Mouse (Mus musculus) macrophage (primary cell): ENCODE measurements around the gene Tmem88b. TPM values are rescaled to one million over a fixed set of nuclear protein-coding genes. Genes with fewer than 3 reads are reported as not detected.

Experiments
- H3K27ac ChIP-seq: fragments of 350-480 bp; formaldehyde crosslinking; 2 replicates; pipeline ENCODE4 v1.9.0; 2021
- H3K36me3 ChIP-seq: fragments of 350-480 bp; formaldehyde crosslinking; 2 replicates; pipeline ENCODE4 v1.9.0; 2021; ENCODE audit errors: inconsistent target
- H3K4me3 ChIP-seq: fragments of 350-480 bp; formaldehyde crosslinking; 2 replicates; pipeline ENCODE4 v1.9.0; 2021; ENCODE audit errors: inconsistent target
- H3K79me2 ChIP-seq: fragments of 350-480 bp; formaldehyde crosslinking; 2 replicates; pipeline ENCODE4 v1.9.0; 2021; ENCODE audit errors: inconsistent target
- WGBS: methylation state at CpG from one replicate; pipeline ENCODE4 v1.1.7; 2026; ENCODE audit warnings: inconsistent platforms; ENCODE audit not compliant: missing documents; 5-methylcytosine and 5-hydroxymethylcytosine counted together
- polyA plus RNA-seq: library from polyadenylated mRNA; stranded (reverse); fragments of 250-400 nt; gene quantifications from 3 replicates; pipeline ENCODE4 v1.2.4, GENCODE M21; 2018; ENCODE audit warnings: inconsistent platforms

Gene Tmem88b
- polyA plus RNA-seq, 1 experiment from 2014 or later: not detected

GRCm38 (mm10) chr4:155735788-155736187 lies 49.9 kb downstream of the Tmem88b start:
- H3K36me3 ChIP-seq: no peaks in the 10 kb centered on the region; the same call in 1 of the 2 replicates
- WGBS: 73% methylated on average over 5 of the region's 5 CpGs

GRCm38 (mm10) chr4:155734951-155735702 lies 50.5 kb downstream of the Tmem88b start:
- WGBS: 1% methylated on average over 52 of the region's 79 CpGs
- Histone ChIP-seq H3K79me2 (peaks cover 5% of the 10 kb centered on the region; the same call in 1 of the 2 replicates), H3K27ac (no peak overlapping the region), H3K36me3 (no peaks in the 10 kb centered on the region; the same call in 1 of the 2 replicates), H3K4me3 (peak overlapping the region; percentile 29)

More at GRCm38 (mm10) chr4:155735788-155736187, 49.9 kb downstream of the Tmem88b start:
- no peak overlapping the region for H3K27ac ChIP-seq
- peaks cover 5% of the 10 kb centered on the region; the same call in 1 of the 2 replicates for H3K79me2 ChIP-seq
- peak overlapping the region; percentile 29 for H3K4me3 ChIP-seq

- H3K27ac ChIP-seq: peak within 1 kb of the TSS; percentile 84
These were observed 51.2 kb downstream of the Tmem88b start, which contains the start of gene Tmem240 for GRCm38 (mm10) chr4:155734350-155734941. Gene Tmem240 (plus strand): TSS chr4:155734800.

GRCm38 (mm10) chr4:155733267-155733666 lies 52.4 kb downstream of the Tmem88b start:
- H3K27ac ChIP-seq: peak overlapping the region; percentile 84
- peak overlapping the region; percentile 48; the same call in 1 of the 2 replicates for H3K4me3 ChIP-seq
- H3K79me2 ChIP-seq: peaks cover 5% of the 10 kb centered on the region; the same call in 1 of the 2 replicates
- H3K36me3 ChIP-seq: no peaks in the 10 kb centered on the region; the same call in 1 of the 2 replicates
- 96% methylated on average over 7 of the region's 10 CpGs for WGBS

More at GRCm38 (mm10) chr4:155734350-155734941, 51.2 kb downstream of the Tmem88b start, which contains the start of gene Tmem240:
- Histone ChIP-seq H3K79me2 (peaks cover 5% of the 10 kb centered on the region; the same call in 1 of the 2 replicates), H3K36me3 (no peaks in the 10 kb centered on the region; the same call in 1 of the 2 replicates), H3K4me3 (peak within 1 kb of the TSS; percentile 48)
- WGBS: 1% methylated on average over 15 of the region's 35 CpGs

Other genes starting within 250 kb of the Tmem88b start
- gene Nadk, start 223.5 kb downstream of the Tmem88b start, polyA plus RNA-seq: 75.4 to 129 TPM (median 88.2 TPM) in 3 replicates
- 4.6 to 4.9 TPM (median 4.8 TPM) in 3 replicates for gene Slc35e2, start 184.5 kb downstream of the Tmem88b start, polyA plus RNA-seq
- gene Cdk11b, start 161.0 kb downstream of the Tmem88b start, polyA plus RNA-seq: 67.8 to 153 TPM (median 75.9 TPM) in 3 replicates
- not detected in 3 replicates for gene Gm10563, start 140.5 kb downstream of the Tmem88b start, polyA plus RNA-seq
- not detected in 3 replicates for gene Mmp23, start 132.5 kb downstream of the Tmem88b start, polyA plus RNA-seq
- 9.5 to 29.7 TPM (median 12.3 TPM) in 3 replicates for gene Mib2, start 116.7 kb downstream of the Tmem88b start, polyA plus RNA-seq
- 1.1 to 1.9 TPM (median 1.4 TPM) in 3 replicates for gene Fndc10, start 91.5 kb downstream of the Tmem88b start, polyA plus RNA-seq
- gene Ssu72, start 81.1 kb downstream of the Tmem88b start, polyA plus RNA-seq: 125 to 264 TPM (median 166 TPM) in 3 replicates
- gene Tmem240, start 51.1 kb downstream of the Tmem88b start, polyA plus RNA-seq: 0.10 to 1.0 TPM (median 0.32 TPM) in 3 replicates
- gene Atad3a, start 24.8 kb downstream of the Tmem88b start, polyA plus RNA-seq: 11.3 to 32.7 TPM (median 12.1 TPM) in 3 replicates
- gene Vwa1, start 11.2 kb downstream of the Tmem88b start, polyA plus RNA-seq: 0.09 to 0.10 TPM in 2 of 3 replicates, not detected in the other
- gene Ankrd65, start 4.6 kb upstream of the Tmem88b start, polyA plus RNA-seq: not detected in 3 replicates
- gene Mrpl20, start 17.0 kb upstream of the Tmem88b start, polyA plus RNA-seq: 60.1 to 101 TPM (median 65.9 TPM) in 3 replicates
- 21.9 to 54.1 TPM (median 31.3 TPM) in 3 replicates for gene Ccnl2, start 26.6 kb upstream of the Tmem88b start, polyA plus RNA-seq
- gene Aurkaip1, start 45.4 kb upstream of the Tmem88b start, polyA plus RNA-seq: 66.8 to 92.5 TPM (median 68.1 TPM) in 3 replicates
- 0.19 to 1.1 TPM (median 0.32 TPM) in 3 replicates for gene Mxra8, start 53.8 kb upstream of the Tmem88b start, polyA plus RNA-seq
- 6.2 to 13.8 TPM (median 12.2 TPM) in 3 replicates for gene Dvl1, start 61.5 kb upstream of the Tmem88b start, polyA plus RNA-seq
- 0.04 to 0.11 TPM in 2 of 3 replicates, not detected in the other for gene Tas1r3, start 77.5 kb upstream of the Tmem88b start, polyA plus RNA-seq
- 6.6 to 11.4 TPM (median 8.7 TPM) in 3 replicates for gene Cptp, start 83.6 kb upstream of the Tmem88b start, polyA plus RNA-seq
- 11.2 to 22.1 TPM (median 18.6 TPM) in 3 replicates for gene Ints11, start 83.7 kb upstream of the Tmem88b start, polyA plus RNA-seq
- 12.4 to 21.3 TPM (median 17.4 TPM) in 3 replicates for gene Pusl1, start 105.9 kb upstream of the Tmem88b start, polyA plus RNA-seq
- gene Acap3, start 105.9 kb upstream of the Tmem88b start, polyA plus RNA-seq: 8.2 to 8.7 TPM (median 8.3 TPM) in 3 replicates
- 55.7 to 67.6 TPM (median 65.4 TPM) in 3 replicates for gene Ube2j2, start 158.0 kb upstream of the Tmem88b start, polyA plus RNA-seq
- gene C1qtnf12, start 176.4 kb upstream of the Tmem88b start, polyA plus RNA-seq: 5.3 to 17.5 TPM (median 14.9 TPM) in 3 replicates
- gene B3galt6, start 206.8 kb upstream of the Tmem88b start, polyA plus RNA-seq: 1.4 to 6.1 TPM (median 2.9 TPM) in 3 replicates
- gene Sdf4, start 207.0 kb upstream of the Tmem88b start, polyA plus RNA-seq: 261 to 438 TPM (median 289 TPM) in 3 replicates
- gene Tnfrsf4, start 228.0 kb upstream of the Tmem88b start, polyA plus RNA-seq: 0.47 to 0.95 TPM (median 0.93 TPM) in 3 replicates
- 0.29 to 0.30 TPM in 2 of 3 replicates, not detected in the other for gene Tnfrsf18, start 240.3 kb upstream of the Tmem88b start, polyA plus RNA-seq